Mouse (Mus musculus): ENCODE data around the gene Pam16. TPM values are rescaled to one million over a fixed set of nuclear protein-coding genes. Genes with fewer than 3 reads are reported as not detected.

Gene Pam16
- polyA plus RNA-seq, 1 experiment from 2014 or later: 80.5 TPM

- whole genome bisulfite sequencing: 82% methylated on average over 5 of the region's 6 CpGs
- Histone ChIP-seq H3K9ac (ENCODE audit: low read length) (peak overlapping the region; percentile 23; the same call in 1 of the 2 replicates), H3K4me2 (ENCODE audit: low read length) (peak overlapping the region; percentile 57), H3K27me3 (replicated peaks; ENCODE audit: control insufficient read depth, insufficient read depth, low read length) (no peaks in the 10 kb centered on the region), H3K4me3 (ENCODE audit: low read depth, low read length) (peak overlapping the region; percentile 64; the same call in 1 of the 2 replicates), H3K9me3 (ENCODE audit: control insufficient read depth, low read length) (no peaks in the 10 kb centered on the region), H3K4me1 (replicated peaks; ENCODE audit: control insufficient read depth, insufficient read depth, low read length) (peaks cover 44% of the 10 kb centered on the region), H3K36me3 (ENCODE audit: control insufficient read depth, insufficient read depth, low read length) (peaks cover 41% of the 10 kb centered on the region), H3K27ac (ENCODE audit: low read depth) (peak overlapping the region; percentile 88)
- ATAC-seq (replicated peaks; ENCODE audit: low FRiP score, low TSS enrichment, low read depth) (no peak), DNase-seq (ENCODE audit: low spot score) (no peak)
Measured at GRCm38 (mm10) chr16:4642937-4643336, 18.1 kb upstream of the Pam16 start.

- DNase-seq (ENCODE audit: low spot score) (peak; percentile 77), ATAC-seq (replicated peaks; ENCODE audit: low FRiP score, low TSS enrichment, low read depth) (peak; percentile 59)
- Histone ChIP-seq H3K27me3 (replicated peaks; ENCODE audit: control insufficient read depth, insufficient read depth, low read length) (no peaks in the 10 kb centered on the region), H3K9ac (ENCODE audit: low read length) (peak overlapping the region; percentile 23; the same call in 1 of the 2 replicates), H3K9me3 (ENCODE audit: control insufficient read depth, low read length) (no peaks in the 10 kb centered on the region), H3K4me2 (ENCODE audit: low read length) (peak overlapping the region; percentile 57), H3K4me1 (replicated peaks; ENCODE audit: control insufficient read depth, insufficient read depth, low read length) (peaks cover 44% of the 10 kb centered on the region), H3K4me3 (ENCODE audit: low read depth, low read length) (peak overlapping the region; percentile 64), H3K36me3 (ENCODE audit: control insufficient read depth, insufficient read depth, low read length) (peaks cover 34% of the 10 kb centered on the region), H3K27ac (ENCODE audit: low read depth) (peak overlapping the region; percentile 88)
- WGBS: 7% methylated on average over 13 of the region's 13 CpGs
Measured at GRCm38 (mm10) chr16:4642190-4642589, 17.4 kb upstream of the Pam16 start.

- Histone ChIP-seq H3K9ac (ENCODE audit: low read length) (peak overlapping the region; percentile 78; the same call in 1 of the 2 replicates), H3K9me3 (ENCODE audit: control insufficient read depth, low read length) (no peaks in the 10 kb centered on the region), H3K27me3 (replicated peaks; ENCODE audit: control insufficient read depth, insufficient read depth, low read length) (no peaks in the 10 kb centered on the region), H3K36me3 (ENCODE audit: control insufficient read depth, insufficient read depth, low read length) (peaks cover 25% of the 10 kb centered on the region), H3K4me1 (replicated peaks; ENCODE audit: control insufficient read depth, insufficient read depth, low read length) (peaks cover 36% of the 10 kb centered on the region), H3K27ac (ENCODE audit: low read depth) (peak overlapping the region; percentile 88), H3K4me2 (ENCODE audit: low read length) (peak overlapping the region; percentile 57), H3K4me3 (ENCODE audit: low read depth, low read length) (peak overlapping the region; percentile 64)
- DNase-seq (ENCODE audit: low spot score) (peak; percentile 65), ATAC-seq (replicated peaks; ENCODE audit: low FRiP score, low TSS enrichment, low read depth) (no peak; the same call in 1 of the 2 replicates)
- 11% methylated on average over 3 of the region's 3 CpGs for WGBS
Measured at GRCm38 (mm10) chr16:4641119-4641838, 16.5 kb upstream of the Pam16 start.

- peak overlapping the region; percentile 57 for H3K4me2 ChIP-seq (ENCODE audit: low read length)
- H3K27me3 ChIP-seq (replicated peaks; ENCODE audit: control insufficient read depth, insufficient read depth, low read length): no peaks in the 10 kb centered on the region
- H3K4me1 ChIP-seq (replicated peaks; ENCODE audit: control insufficient read depth, insufficient read depth, low read length): peaks cover 31% of the 10 kb centered on the region
- WGBS: 1% methylated on average over 17 of the region's 17 CpGs
- H3K36me3 ChIP-seq (ENCODE audit: control insufficient read depth, insufficient read depth, low read length): peaks cover 17% of the 10 kb centered on the region
- H3K9ac ChIP-seq (ENCODE audit: low read length): peak overlapping the region; percentile 78
- H3K4me3 ChIP-seq (ENCODE audit: low read depth, low read length): peak overlapping the region; percentile 64
- peak; percentile 40 for ATAC-seq (replicated peaks; ENCODE audit: low FRiP score, low TSS enrichment, low read depth)
- DNase-seq (ENCODE audit: low spot score): peak; percentile 70
- peak overlapping the region; percentile 88 for H3K27ac ChIP-seq (ENCODE audit: low read depth)
- H3K9me3 ChIP-seq (ENCODE audit: control insufficient read depth, low read length): no peaks in the 10 kb centered on the region
Measured at GRCm38 (mm10) chr16:4640267-4641005, 15.6 kb upstream of the Pam16 start.

GRCm38 (mm10) chr16:4639831-4640237, 15.0 kb upstream of the Pam16 start, which contains the start of the genes Vasn and Dnaja3:
TSS of gene Vasn (plus strand) at chr16:4639941.
TSS of gene Dnaja3 (plus strand) at chr16:4639989.
- Histone ChIP-seq H3K36me3 (ENCODE audit: control insufficient read depth, insufficient read depth, low read length) (0 out of 2 replicates have a peak, but pooled peaks cover 13% of the 10 kb centered on the region), H3K9ac (ENCODE audit: low read length) (peak within 1 kb of the TSS; percentile 78), H3K27ac (ENCODE audit: low read depth) (peak within 1 kb of the TSS; percentile 88), H3K9me3 (ENCODE audit: control insufficient read depth, low read length) (no peaks in the 10 kb centered on the region), H3K4me2 (ENCODE audit: low read length) (peak within 1 kb of the TSS; percentile 57), H3K4me3 (ENCODE audit: low read depth, low read length) (peak within 1 kb of the TSS; percentile 64), H3K4me1 (replicated peaks; ENCODE audit: control insufficient read depth, insufficient read depth, low read length) (peaks cover 31% of the 10 kb centered on the region), H3K27me3 (replicated peaks; ENCODE audit: control insufficient read depth, insufficient read depth, low read length) (no peaks in the 10 kb centered on the region)
- peak; percentile 91 for DNase-seq (ENCODE audit: low spot score)
- 1% methylated on average over 22 of the region's 22 CpGs for WGBS
- peak; percentile 91 for ATAC-seq (replicated peaks; ENCODE audit: low FRiP score, low TSS enrichment, low read depth)

- Histone ChIP-seq H3K27me3 (replicated peaks; ENCODE audit: control insufficient read depth, insufficient read depth, low read length) (no peaks in the 10 kb centered on the region), H3K36me3 (ENCODE audit: control insufficient read depth, insufficient read depth, low read length) (0 out of 2 replicates have a peak, but pooled peaks cover 6% of the 10 kb centered on the region), H3K4me1 (replicated peaks; ENCODE audit: control insufficient read depth, insufficient read depth, low read length) (peaks cover 26% of the 10 kb centered on the region), H3K4me3 (ENCODE audit: low read depth, low read length) (no peak overlapping the region), H3K27ac (ENCODE audit: low read depth) (no peak overlapping the region), H3K9ac (ENCODE audit: low read length) (no peak overlapping the region), H3K9me3 (ENCODE audit: control insufficient read depth, low read length) (no peaks in the 10 kb centered on the region), H3K4me2 (ENCODE audit: low read length) (no peak overlapping the region)
- ATAC-seq (replicated peaks; ENCODE audit: low FRiP score, low TSS enrichment, low read depth): no peak
- no peak for DNase-seq (ENCODE audit: low spot score)
- WGBS: 89% methylated on average over 3 of the region's 3 CpGs
Measured at GRCm38 (mm10) chr16:4638891-4639390, 14.2 kb upstream of the Pam16 start.

- Histone ChIP-seq H3K9ac (ENCODE audit: low read length) (no peak overlapping the region), H3K36me3 (ENCODE audit: control insufficient read depth, insufficient read depth, low read length) (0 out of 2 replicates have a peak, but pooled peaks cover 5% of the 10 kb centered on the region), H3K4me2 (ENCODE audit: low read length) (no peak overlapping the region), H3K4me1 (replicated peaks; ENCODE audit: control insufficient read depth, insufficient read depth, low read length) (peaks cover 2% of the 10 kb centered on the region; the same call in 1 of the 2 replicates), H3K9me3 (ENCODE audit: control insufficient read depth, low read length) (no peaks in the 10 kb centered on the region), H3K27me3 (replicated peaks; ENCODE audit: control insufficient read depth, insufficient read depth, low read length) (no peaks in the 10 kb centered on the region), H3K27ac (ENCODE audit: low read depth) (no peak overlapping the region), H3K4me3 (ENCODE audit: low read depth, low read length) (no peak overlapping the region)
- DNase-seq (ENCODE audit: low spot score) (no peak), ATAC-seq (replicated peaks; ENCODE audit: low FRiP score, low TSS enrichment, low read depth) (no peak)
- WGBS: 77% methylated on average over 4 of the region's 4 CpGs
Measured at GRCm38 (mm10) chr16:4635760-4636159, 11.0 kb upstream of the Pam16 start.

GRCm38 (mm10) chr16:4634681-4635080, 9.9 kb upstream of the Pam16 start:
- Histone ChIP-seq H3K4me1 (replicated peaks; ENCODE audit: control insufficient read depth, insufficient read depth, low read length) (0 out of 2 replicates have a peak, but pooled peaks cover 2% of the 10 kb centered on the region), H3K4me2 (ENCODE audit: low read length) (no peak overlapping the region), H3K9me3 (ENCODE audit: control insufficient read depth, low read length) (no peaks in the 10 kb centered on the region), H3K36me3 (ENCODE audit: control insufficient read depth, insufficient read depth, low read length) (0 out of 2 replicates have a peak, but pooled peaks cover 7% of the 10 kb centered on the region), H3K27me3 (replicated peaks; ENCODE audit: control insufficient read depth, insufficient read depth, low read length) (no peaks in the 10 kb centered on the region), H3K4me3 (ENCODE audit: low read depth, low read length) (no peak overlapping the region), H3K27ac (ENCODE audit: low read depth) (no peak overlapping the region), H3K9ac (ENCODE audit: low read length) (no peak overlapping the region)
- 81% methylated on average over 9 of the region's 9 CpGs for WGBS
- no peak for DNase-seq (ENCODE audit: low spot score)
- ATAC-seq (replicated peaks; ENCODE audit: low FRiP score, low TSS enrichment, low read depth): no peak

Measured in intestine, embryonic 14.5 days (tissue).